Mouse (Mus musculus): ENCODE measurements at regions not wholly inside any gene's neighbourhood (a gene's known extent, or its start where the extent isn't known, plus 50 kb on each side); places are given as distances from the start of the nearest gene placed in this dataset.

DNA sequence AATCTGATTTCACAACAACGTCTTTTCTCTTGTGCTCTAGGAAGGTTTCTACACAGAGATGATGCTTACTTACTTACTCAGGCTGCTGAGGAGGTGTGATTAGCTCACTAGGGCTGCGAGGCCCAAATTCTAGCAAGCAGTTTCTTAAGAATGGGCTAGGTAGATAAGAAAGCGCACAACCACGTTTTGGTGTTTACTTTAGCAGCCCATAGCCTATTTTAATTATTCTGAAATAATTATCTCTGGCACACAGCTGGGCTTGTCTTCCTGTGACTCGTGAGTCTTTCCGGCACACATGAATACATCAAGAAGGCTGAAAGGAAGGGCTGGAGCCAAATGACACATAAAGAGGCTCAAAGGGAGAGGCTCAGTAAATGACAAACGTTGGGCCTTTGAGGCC lies 325.2 kb downstream of the Edem1 start:
- Histone ChIP-seq H3K4me3 (no peak overlapping the region), H3K36me3 (ENCODE audit: control insufficient read depth, insufficient read depth, low read length) (no peaks in the 10 kb centered on the region), H3K27ac (no peak overlapping the region), H3K27me3 (ENCODE audit: control insufficient read depth, insufficient read depth, low read length) (no peaks in the 10 kb centered on the region), H3K9ac (ENCODE audit: low read depth, low read length) (no peak overlapping the region), H3K4me1 (ENCODE audit: control insufficient read depth, insufficient read depth, low read length) (peaks cover 2% of the 10 kb centered on the region; the same call in 1 of the 2 replicates), H3K79me2 (replicated peaks; ENCODE audit: control insufficient read depth, insufficient read depth, low read length) (no peaks in the 10 kb centered on the region)
- intact Hi-C loops (cut with DNase I) = loop anchor here (5.0 kb wide), 1 partner anchor 276 kb away; no protein-coding TSS in a partner anchor
- no peak for TF ChIP-seq EP300 (IDR thresholded peaks at IDR 0.05; ENCODE audit: insufficient read depth, low read depth, low read length)
- no peak for TF ChIP-seq POLR2A (IDR thresholded peaks at IDR 0.05; ENCODE audit: insufficient read depth, low read depth, low read length)
- TF ChIP-seq CTCF (IDR thresholded peaks at IDR 0.05) = no peak
- no peak for DNase-seq
- 21% methylated on average over 7 of the region's 7 CpGs for WGBS

DNA sequence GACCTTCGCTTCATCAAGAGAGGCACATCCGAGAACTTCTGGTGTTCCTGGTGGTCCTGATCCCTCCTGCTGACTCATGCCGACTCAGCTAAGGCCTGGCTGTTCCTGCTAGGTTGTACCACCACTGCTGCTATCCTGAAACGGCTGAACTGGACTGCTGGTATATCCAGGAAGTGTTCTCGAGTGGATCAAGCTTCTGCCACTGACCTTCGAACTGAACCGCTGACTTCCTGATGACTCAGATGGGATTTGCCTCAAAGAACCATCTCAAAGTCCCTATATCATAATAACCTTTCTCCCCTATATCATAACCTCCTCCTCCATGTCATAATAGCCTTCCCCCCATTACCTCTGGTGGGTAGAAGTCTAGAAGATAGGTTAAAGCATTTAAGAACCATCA lies 331.1 kb downstream of the Edem1 start:
- WGBS = 70% methylated on average over 7 of the region's 7 CpGs

DNA sequence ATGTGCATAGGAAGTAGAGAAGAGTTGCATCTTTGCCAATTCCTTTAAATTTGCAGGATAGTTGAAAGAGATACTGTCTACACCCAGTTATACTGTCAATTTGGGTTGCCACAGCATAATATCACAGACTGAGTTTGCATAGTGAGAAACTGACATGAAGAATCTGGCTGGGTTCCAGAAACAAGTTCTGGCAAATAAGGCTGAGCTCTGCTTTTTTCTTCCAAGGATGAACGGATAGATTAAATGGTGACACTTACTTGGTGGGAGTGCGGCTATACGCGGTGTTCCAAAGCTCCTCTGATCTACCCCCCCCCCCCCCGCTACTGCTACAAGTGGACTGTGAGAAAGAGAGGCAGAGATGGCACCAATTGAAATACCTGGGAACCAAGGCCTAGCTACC lies 339.0 kb downstream of the Edem1 start:
- intact Hi-C loops (cut with DNase I) = no loop called here
- 70% methylated on average over 5 of the region's 5 CpGs for WGBS
- Histone ChIP-seq H3K9ac (ENCODE audit: low read depth, low read length) (no peak overlapping the region), H3K4me1 (ENCODE audit: control insufficient read depth, insufficient read depth, low read length) (no peaks in the 10 kb centered on the region), H3K4me3 (no peak overlapping the region), H3K36me3 (ENCODE audit: control insufficient read depth, insufficient read depth, low read length) (no peaks in the 10 kb centered on the region), H3K79me2 (replicated peaks; ENCODE audit: control insufficient read depth, insufficient read depth, low read length) (no peaks in the 10 kb centered on the region), H3K27ac (no peak overlapping the region), H3K27me3 (ENCODE audit: control insufficient read depth, insufficient read depth, low read length) (no peaks in the 10 kb centered on the region)
- DNase-seq = no peak
- TF ChIP-seq POLR2A (IDR thresholded peaks at IDR 0.05; ENCODE audit: insufficient read depth, low read depth, low read length) (no peak), EP300 (IDR thresholded peaks at IDR 0.05; ENCODE audit: insufficient read depth, low read depth, low read length) (no peak), CTCF (IDR thresholded peaks at IDR 0.05) (no peak)

More for the DNA sequence above, 331.1 kb downstream of the Edem1 start:
- H3K79me2 ChIP-seq (replicated peaks; ENCODE audit: control insufficient read depth, insufficient read depth, low read length) = no peaks in the 10 kb centered on the region
- no peak for DNase-seq
- no peak overlapping the region for H3K4me3 ChIP-seq
- H3K9ac ChIP-seq (ENCODE audit: low read depth, low read length) = no peak overlapping the region
- no peaks in the 10 kb centered on the region for H3K27me3 ChIP-seq (ENCODE audit: control insufficient read depth, insufficient read depth, low read length)
- H3K27ac ChIP-seq = no peak overlapping the region
- no peaks in the 10 kb centered on the region for H3K36me3 ChIP-seq (ENCODE audit: control insufficient read depth, insufficient read depth, low read length)
- H3K4me1 ChIP-seq (ENCODE audit: control insufficient read depth, insufficient read depth, low read length) = no peaks in the 10 kb centered on the region
- intact Hi-C loops (cut with DNase I) = no loop called here
- TF ChIP-seq POLR2A (IDR thresholded peaks at IDR 0.05; ENCODE audit: insufficient read depth, low read depth, low read length) (no peak), CTCF (IDR thresholded peaks at IDR 0.05) (no peak), EP300 (IDR thresholded peaks at IDR 0.05; ENCODE audit: insufficient read depth, low read depth, low read length) (no peak)

DNA sequence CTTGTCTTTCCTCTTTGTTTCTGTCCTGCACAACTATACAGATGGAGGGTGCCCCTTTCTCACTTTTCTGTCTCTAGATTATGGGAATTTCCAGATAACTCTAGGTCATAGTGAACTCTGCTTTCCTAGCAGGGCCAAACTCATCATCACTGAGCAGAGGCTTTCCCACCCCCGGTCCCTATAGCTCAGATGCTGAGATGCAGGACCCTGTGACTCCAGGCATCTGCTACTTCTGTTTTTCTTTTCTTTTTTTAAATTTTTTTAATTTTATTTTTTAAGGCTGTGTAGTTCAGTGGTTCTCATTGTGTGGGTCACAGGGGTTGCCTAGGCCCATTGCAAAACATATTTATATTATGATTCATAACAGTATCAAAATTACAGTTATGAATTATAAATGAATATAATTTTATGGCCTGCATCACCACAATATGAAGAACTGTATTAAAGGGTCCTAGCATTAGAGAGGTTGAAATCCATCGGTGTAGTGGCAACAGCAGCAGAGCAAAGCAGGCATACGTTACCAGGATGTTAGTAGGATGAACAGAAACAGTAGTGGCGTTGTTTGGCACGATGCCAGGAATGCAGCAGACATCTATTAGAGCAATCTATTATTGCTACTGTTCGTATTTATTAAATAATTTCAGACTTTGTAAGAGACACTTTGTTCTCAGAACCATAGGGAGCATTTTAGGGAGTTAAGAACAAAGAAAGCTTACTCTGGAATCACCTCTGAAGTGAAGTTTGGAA lies 343.8 kb downstream of the Edem1 start:
- H3K4me3 ChIP-seq = no peak overlapping the region
- DNase-seq = no peak
- no peaks in the 10 kb centered on the region for H3K36me3 ChIP-seq (ENCODE audit: control insufficient read depth, insufficient read depth, low read length)
- H3K9ac ChIP-seq (ENCODE audit: low read depth, low read length) = no peak overlapping the region
- no peaks in the 10 kb centered on the region for H3K79me2 ChIP-seq (replicated peaks; ENCODE audit: control insufficient read depth, insufficient read depth, low read length)
- H3K27me3 ChIP-seq (ENCODE audit: control insufficient read depth, insufficient read depth, low read length) = no peaks in the 10 kb centered on the region
- no peaks in the 10 kb centered on the region for H3K4me1 ChIP-seq (ENCODE audit: control insufficient read depth, insufficient read depth, low read length)
- TF ChIP-seq CTCF (IDR thresholded peaks at IDR 0.05) (no peak), EP300 (IDR thresholded peaks at IDR 0.05; ENCODE audit: insufficient read depth, low read depth, low read length) (no peak), POLR2A (IDR thresholded peaks at IDR 0.05; ENCODE audit: insufficient read depth, low read depth, low read length) (no peak)
- 35% methylated on average over 6 of the region's 6 CpGs for WGBS
- no peak overlapping the region for H3K27ac ChIP-seq
- intact Hi-C loops (cut with DNase I) = no loop called here

DNA sequence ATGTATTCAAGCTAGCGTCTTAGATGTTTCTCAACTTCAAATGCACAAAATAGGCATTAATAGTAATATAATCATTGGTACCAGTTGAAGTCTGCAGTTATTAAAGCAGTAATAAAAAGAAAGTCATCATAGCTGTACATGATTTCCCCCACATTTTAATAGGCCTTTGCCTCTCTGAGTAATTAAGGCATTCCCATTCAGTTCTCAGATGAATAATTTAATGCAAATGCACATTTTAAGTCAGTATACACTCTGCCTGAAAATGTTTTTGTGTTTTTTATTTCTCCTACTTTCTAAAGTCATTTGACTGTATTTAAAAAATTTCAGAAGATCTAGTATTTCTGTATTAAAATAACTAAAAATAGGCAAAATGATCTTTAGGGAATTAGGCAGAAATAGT lies 344.6 kb downstream of the Edem1 start:
- no peak for DNase-seq
- WGBS = 60% methylated on average over 1 of the region's 1 CpGs
- TF ChIP-seq EP300 (IDR thresholded peaks at IDR 0.05; ENCODE audit: insufficient read depth, low read depth, low read length) (no peak), POLR2A (IDR thresholded peaks at IDR 0.05; ENCODE audit: insufficient read depth, low read depth, low read length) (no peak), CTCF (IDR thresholded peaks at IDR 0.05) (no peak)

DNA sequence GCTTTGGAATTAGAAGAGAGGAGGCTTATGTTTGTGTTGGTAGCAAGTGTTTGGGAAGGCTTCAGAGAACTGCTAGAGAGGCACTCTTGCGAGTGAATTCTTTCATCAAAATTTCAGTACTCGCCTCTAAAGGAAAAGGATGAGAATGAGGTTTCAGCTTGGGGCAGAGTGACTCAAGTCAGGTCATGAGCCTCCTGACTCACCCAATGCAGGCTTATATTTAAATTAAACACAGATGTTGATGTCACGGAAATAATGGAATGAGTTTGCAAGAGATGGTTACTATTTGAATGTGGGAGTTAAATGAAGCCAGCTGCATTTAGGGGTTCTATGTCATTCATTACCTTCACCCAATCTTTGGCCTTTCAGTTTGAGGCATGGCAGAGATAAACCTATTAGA lies 348.4 kb downstream of the Edem1 start:
- 67% methylated on average over 3 of the region's 3 CpGs for WGBS
- Histone ChIP-seq H3K9ac (ENCODE audit: low read depth, low read length) (no peak overlapping the region), H3K36me3 (ENCODE audit: control insufficient read depth, insufficient read depth, low read length) (no peaks in the 10 kb centered on the region), H3K27ac (no peak overlapping the region), H3K4me1 (ENCODE audit: control insufficient read depth, insufficient read depth, low read length) (no peaks in the 10 kb centered on the region), H3K79me2 (replicated peaks; ENCODE audit: control insufficient read depth, insufficient read depth, low read length) (no peaks in the 10 kb centered on the region), H3K27me3 (ENCODE audit: control insufficient read depth, insufficient read depth, low read length) (no peaks in the 10 kb centered on the region), H3K4me3 (no peak overlapping the region)
- DNase-seq = no peak
- intact Hi-C loops (cut with DNase I) = no loop called here
- TF ChIP-seq POLR2A (IDR thresholded peaks at IDR 0.05; ENCODE audit: insufficient read depth, low read depth, low read length) (no peak), EP300 (IDR thresholded peaks at IDR 0.05; ENCODE audit: insufficient read depth, low read depth, low read length) (no peak), CTCF (IDR thresholded peaks at IDR 0.05) (no peak)

More for the DNA sequence above, 344.6 kb downstream of the Edem1 start:
- H3K9ac ChIP-seq (ENCODE audit: low read depth, low read length) = no peak overlapping the region
- no peaks in the 10 kb centered on the region for H3K27me3 ChIP-seq (ENCODE audit: control insufficient read depth, insufficient read depth, low read length)
- intact Hi-C loops (cut with DNase I) = no loop called here
- H3K4me3 ChIP-seq = no peak overlapping the region
- no peaks in the 10 kb centered on the region for H3K36me3 ChIP-seq (ENCODE audit: control insufficient read depth, insufficient read depth, low read length)
- H3K79me2 ChIP-seq (replicated peaks; ENCODE audit: control insufficient read depth, insufficient read depth, low read length) = no peaks in the 10 kb centered on the region
- no peaks in the 10 kb centered on the region for H3K4me1 ChIP-seq (ENCODE audit: control insufficient read depth, insufficient read depth, low read length)
- no peak overlapping the region for H3K27ac ChIP-seq
